Mouse (Mus musculus): Measurements from ENCODE around the gene Tmem240. TPM values are rescaled to one million over a fixed set of nuclear protein-coding genes. Genes with fewer than 3 reads are reported as not detected.
"Not testable (repeated sequence)": the region's sequence is repeated elsewhere in the genome, so short reads cannot be mapped to it uniquely, and the experiment has no call there.

The Tmem240 gene
- polyA plus RNA-seq, 1 experiment: 1.5 TPM

- Histone ChIP-seq H3K36me3 (ENCODE audit: control insufficient read depth, insufficient read depth, low read length) (no peaks in the 10 kb centered on the region), H3K4me3 (ENCODE audit: control insufficient read depth, low read depth, low read length) (peak overlapping the region; percentile 88), H3K27me3 (ENCODE audit: control insufficient read depth, insufficient read depth, low read length) (no peaks in the 10 kb centered on the region), H3K4me1 (ENCODE audit: control insufficient read depth, insufficient read depth, low read length) (peaks cover 20% of the 10 kb centered on the region), H3K27ac (ENCODE audit: control insufficient read depth, insufficient read depth, low read depth, low read length) (peak overlapping the region; percentile 79)
- TF ChIP-seq CTCF (IDR thresholded peaks at IDR 0.05; ENCODE audit: control insufficient read depth, insufficient read depth, insufficient replicate concordance, low read depth, low read length) (no peak), POLR2A (IDR thresholded peaks at IDR 0.05; ENCODE audit: control insufficient read depth, low read depth, low read length) (no peak)
These were observed 49.0 kb downstream of the Tmem240 start for GRCm38 (mm10) chr4:155783486-155784080.

GRCm38 (mm10) chr4:155784081-155784701 lies 49.6 kb downstream of the Tmem240 start:
- H3K36me3 ChIP-seq (ENCODE audit: control insufficient read depth, insufficient read depth, low read length): no peaks in the 10 kb centered on the region
- peak; percentile 49 for TF ChIP-seq POLR2A (IDR thresholded peaks at IDR 0.05; ENCODE audit: control insufficient read depth, low read depth, low read length)
- 0 out of 2 replicates have a peak, but pooled peaks have one; percentile 35 for TF ChIP-seq CTCF (IDR thresholded peaks at IDR 0.05; ENCODE audit: control insufficient read depth, insufficient read depth, insufficient replicate concordance, low read depth, low read length)
- peak overlapping the region; percentile 79 for H3K27ac ChIP-seq (ENCODE audit: control insufficient read depth, insufficient read depth, low read depth, low read length)
- peak overlapping the region; percentile 88 for H3K4me3 ChIP-seq (ENCODE audit: control insufficient read depth, low read depth, low read length)
- peaks cover 20% of the 10 kb centered on the region for H3K4me1 ChIP-seq (ENCODE audit: control insufficient read depth, insufficient read depth, low read length)
- no peaks in the 10 kb centered on the region for H3K27me3 ChIP-seq (ENCODE audit: control insufficient read depth, insufficient read depth, low read length)

GRCm38 (mm10) chr4:155785246-155785645 lies 50.6 kb downstream of the Tmem240 start:
- Histone ChIP-seq H3K27me3 (ENCODE audit: control insufficient read depth, insufficient read depth, low read length) (no peaks in the 10 kb centered on the region), H3K4me3 (ENCODE audit: control insufficient read depth, low read depth, low read length) (peak overlapping the region; percentile 36), H3K36me3 (ENCODE audit: control insufficient read depth, insufficient read depth, low read length) (no peaks in the 10 kb centered on the region), H3K27ac (ENCODE audit: control insufficient read depth, insufficient read depth, low read depth, low read length) (no peak overlapping the region), H3K4me1 (ENCODE audit: control insufficient read depth, insufficient read depth, low read length) (peaks cover 20% of the 10 kb centered on the region)
- TF ChIP-seq POLR2A (IDR thresholded peaks at IDR 0.05; ENCODE audit: control insufficient read depth, low read depth, low read length): no peak
- no peak for TF ChIP-seq CTCF (IDR thresholded peaks at IDR 0.05; ENCODE audit: control insufficient read depth, insufficient read depth, insufficient replicate concordance, low read depth, low read length)

- no peaks in the 10 kb centered on the region for H3K36me3 ChIP-seq (ENCODE audit: control insufficient read depth, insufficient read depth, low read length)
- H3K27me3 ChIP-seq (ENCODE audit: control insufficient read depth, insufficient read depth, low read length): no peaks in the 10 kb centered on the region
- H3K4me3 ChIP-seq (ENCODE audit: control insufficient read depth, low read depth, low read length): peak within 1 kb of the TSS; percentile 88
- TF ChIP-seq CTCF (IDR thresholded peaks at IDR 0.05; ENCODE audit: control insufficient read depth, insufficient read depth, insufficient replicate concordance, low read depth, low read length): no peak
- no peak for TF ChIP-seq POLR2A (IDR thresholded peaks at IDR 0.05; ENCODE audit: control insufficient read depth, low read depth, low read length)
- H3K27ac ChIP-seq (ENCODE audit: control insufficient read depth, insufficient read depth, low read depth, low read length): peak within 1 kb of the TSS; percentile 79; the same call in 1 of the 2 replicates
- H3K4me1 ChIP-seq (ENCODE audit: control insufficient read depth, insufficient read depth, low read length): peaks cover 20% of the 10 kb centered on the region
These were observed 51.2 kb downstream of the Tmem240 start, which contains the start of gene Tmem88b for GRCm38 (mm10) chr4:155785819-155786218. Gene Tmem88b, minus strand, starts transcription at chr4:155785874.

GRCm38 (mm10) chr4:155788300-155788699 lies 53.7 kb downstream of the Tmem240 start:
- no peaks in the 10 kb centered on the region for H3K36me3 ChIP-seq (ENCODE audit: control insufficient read depth, insufficient read depth, low read length)
- H3K27me3 ChIP-seq (ENCODE audit: control insufficient read depth, insufficient read depth, low read length): no peaks in the 10 kb centered on the region
- H3K4me1 ChIP-seq (ENCODE audit: control insufficient read depth, insufficient read depth, low read length): peaks cover 16% of the 10 kb centered on the region
- no peak overlapping the region for H3K27ac ChIP-seq (ENCODE audit: control insufficient read depth, insufficient read depth, low read depth, low read length)
- no peak overlapping the region for H3K4me3 ChIP-seq (ENCODE audit: control insufficient read depth, low read depth, low read length)
- TF ChIP-seq CTCF (IDR thresholded peaks at IDR 0.05; ENCODE audit: control insufficient read depth, insufficient read depth, insufficient replicate concordance, low read depth, low read length): no peak

GRCm38 (mm10) chr4:155788833-155789232 lies 54.2 kb downstream of the Tmem240 start:
- H3K27ac ChIP-seq (ENCODE audit: control insufficient read depth, insufficient read depth, low read depth, low read length): not testable (repeated sequence)

GRCm38 (mm10) chr4:155790021-155790489 lies 55.5 kb downstream of the Tmem240 start, which contains the start of gene Ankrd65:
Gene Ankrd65, plus strand, starts transcription at chr4:155790439.
- Histone ChIP-seq H3K27ac (ENCODE audit: control insufficient read depth, insufficient read depth, low read depth, low read length) (no peak within 1 kb of the TSS), H3K36me3 (ENCODE audit: control insufficient read depth, insufficient read depth, low read length) (no peaks in the 10 kb centered on the region), H3K4me1 (ENCODE audit: control insufficient read depth, insufficient read depth, low read length) (peaks cover 4% of the 10 kb centered on the region), H3K4me3 (ENCODE audit: control insufficient read depth, low read depth, low read length) (no peak within 1 kb of the TSS), H3K27me3 (ENCODE audit: control insufficient read depth, insufficient read depth, low read length) (no peaks in the 10 kb centered on the region)
- TF ChIP-seq CTCF (IDR thresholded peaks at IDR 0.05; ENCODE audit: control insufficient read depth, insufficient read depth, insufficient replicate concordance, low read depth, low read length) (no peak), POLR2A (IDR thresholded peaks at IDR 0.05; ENCODE audit: control insufficient read depth, low read depth, low read length) (no peak)

More at GRCm38 (mm10) chr4:155788833-155789232, 54.2 kb downstream of the Tmem240 start:
- not testable (repeated sequence) for H3K4me3 ChIP-seq (ENCODE audit: control insufficient read depth, low read depth, low read length); H3K36me3 ChIP-seq (ENCODE audit: control insufficient read depth, insufficient read depth, low read length); H3K27me3 ChIP-seq (ENCODE audit: control insufficient read depth, insufficient read depth, low read length)
- H3K4me1 ChIP-seq (ENCODE audit: control insufficient read depth, insufficient read depth, low read length): peaks cover 11% of the 10 kb centered on the region

Other genes with a start within 250 kb of the Tmem240 start
- 356 and 422 TPM in 2 replicates for gene Gnb1, start 243.4 kb upstream of the Tmem240 start, polyA plus RNA-seq (2012; rRNA removed)
- gene Nadk, start 172.4 kb upstream of the Tmem240 start, polyA plus RNA-seq (2012; rRNA removed): 43.1 and 48.9 TPM in 2 replicates
- 3.2 and 3.5 TPM in 2 replicates for gene Slc35e2, start 133.4 kb upstream of the Tmem240 start, polyA plus RNA-seq (2012; rRNA removed)
- gene Cdk11b, start 109.9 kb upstream of the Tmem240 start, polyA plus RNA-seq (2012; rRNA removed): 23.6 and 29.9 TPM in 2 replicates
- gene Gm10563, start 89.4 kb upstream of the Tmem240 start, polyA plus RNA-seq (2012; rRNA removed): not detected in 2 replicates
- gene Mmp23, start 81.4 kb upstream of the Tmem240 start, polyA plus RNA-seq (2012; rRNA removed): 3.7 and 5.9 TPM in 2 replicates
- 39.3 and 40.6 TPM in 2 replicates for gene Mib2, start 65.6 kb upstream of the Tmem240 start, polyA plus RNA-seq (2012; rRNA removed)
- gene Fndc10, start 40.5 kb upstream of the Tmem240 start, polyA plus RNA-seq (2012; rRNA removed): 2.7 and 3.3 TPM in 2 replicates
- gene Ssu72, start 30.0 kb upstream of the Tmem240 start, polyA plus RNA-seq (2012; rRNA removed): 34.6 and 37.4 TPM in 2 replicates
- 18.7 and 23.4 TPM in 2 replicates for gene Atad3a, start 26.3 kb downstream of the Tmem240 start, polyA plus RNA-seq (2012; rRNA removed)
- 5.5 and 5.6 TPM in 2 replicates for gene Vwa1, start 39.9 kb downstream of the Tmem240 start, polyA plus RNA-seq (2012; rRNA removed)
- 1.0 TPM in 2 replicates for gene Tmem88b, start 51.1 kb downstream of the Tmem240 start, polyA plus RNA-seq (2012; rRNA removed)
- gene Ankrd65, start 55.6 kb downstream of the Tmem240 start, polyA plus RNA-seq (2012; rRNA removed): 0.08 and 0.27 TPM in 2 replicates
- 134 and 144 TPM in 2 replicates for gene Mrpl20, start 68.1 kb downstream of the Tmem240 start, polyA plus RNA-seq (2012; rRNA removed)
- 35.4 and 38.4 TPM in 2 replicates for gene Ccnl2, start 77.7 kb downstream of the Tmem240 start, polyA plus RNA-seq (2012; rRNA removed)
- 108 and 116 TPM in 2 replicates for gene Aurkaip1, start 96.5 kb downstream of the Tmem240 start, polyA plus RNA-seq (2012; rRNA removed)
- 114 and 149 TPM in 2 replicates for gene Mxra8, start 104.9 kb downstream of the Tmem240 start, polyA plus RNA-seq (2012; rRNA removed)
- 132 and 135 TPM in 2 replicates for gene Dvl1, start 112.6 kb downstream of the Tmem240 start, polyA plus RNA-seq (2012; rRNA removed)
- 1.9 and 2.3 TPM in 2 replicates for gene Tas1r3, start 128.6 kb downstream of the Tmem240 start, polyA plus RNA-seq (2012; rRNA removed)
- 223 and 230 TPM in 2 replicates for gene Cptp, start 134.6 kb downstream of the Tmem240 start, polyA plus RNA-seq (2012; rRNA removed)
- gene Ints11, start 134.7 kb downstream of the Tmem240 start, polyA plus RNA-seq (2012; rRNA removed): 19.9 and 21.7 TPM in 2 replicates
- 20.3 and 23.5 TPM in 2 replicates for gene Pusl1, start 157.0 kb downstream of the Tmem240 start, polyA plus RNA-seq (2012; rRNA removed)
- 9.0 and 11.3 TPM in 2 replicates for gene Acap3, start 157.0 kb downstream of the Tmem240 start, polyA plus RNA-seq (2012; rRNA removed)
- gene Ube2j2, start 209.0 kb downstream of the Tmem240 start, polyA plus RNA-seq (2012; rRNA removed): 80.7 and 95.4 TPM in 2 replicates
- 30.7 and 31.6 TPM in 2 replicates for gene C1qtnf12, start 227.5 kb downstream of the Tmem240 start, polyA plus RNA-seq (2012; rRNA removed)